Mouse (Mus musculus) E14TG2a.4 (cell line): ENCODE measurements at regions not wholly inside any gene's neighbourhood (a gene's known extent, or its start where the extent isn't known, plus 50 kb on each side); places are given as distances from the start of the nearest gene placed in this dataset.

Source experiments
- CTCF ChIP-seq: conservative IDR thresholded peaks from 2 replicates; pipeline ENCODE4 v1.5.1; 2014; ENCODE audit warnings: low read length
- POU5F1 ChIP-seq: IDR thresholded peaks from 2 replicates; pipeline ENCODE4 v1.6.1; 2014; ENCODE audit warnings: low read length, borderline replicate concordance

DNA sequence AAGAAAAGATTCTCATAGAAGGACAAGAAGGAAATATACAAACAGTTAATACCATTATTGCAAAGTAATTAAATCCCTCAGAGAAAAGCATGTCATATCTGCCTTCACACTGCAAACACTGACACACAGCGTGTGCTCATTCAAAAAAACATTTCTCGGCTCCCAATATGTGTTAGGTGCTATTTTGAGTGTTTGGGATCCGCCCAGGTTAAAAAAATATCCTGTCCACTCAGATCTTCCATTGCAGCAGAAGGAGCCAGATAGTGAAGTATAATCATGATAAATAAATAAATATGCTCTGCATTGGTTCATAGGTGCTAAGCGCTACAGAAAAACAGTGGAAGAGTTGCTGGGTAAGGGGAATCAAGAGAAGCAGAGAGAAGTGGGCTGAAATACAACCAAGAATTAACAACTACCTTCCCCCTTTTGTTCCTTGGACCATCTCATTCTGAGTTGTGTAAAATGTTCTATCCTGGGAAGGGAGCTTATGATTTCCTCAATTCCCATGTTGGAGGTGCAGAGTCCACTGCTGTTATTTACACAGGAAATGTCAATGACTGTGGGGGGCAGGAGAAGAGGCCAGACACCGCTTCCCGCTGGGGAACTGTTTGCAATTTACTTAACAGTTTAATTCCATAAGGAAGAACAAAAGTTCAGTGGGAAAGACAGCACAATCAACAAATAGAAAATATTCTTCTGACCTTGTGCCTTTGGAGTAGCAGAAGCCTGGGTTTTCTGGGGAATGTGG is 139.9 kb downstream of the Tle1 start:
- no peak for TF ChIP-seq CTCF
- TF ChIP-seq POU5F1 = no peak
